17 mouse cellular contexts compared by ENCODE assay signal in the genomic region with DNA sequence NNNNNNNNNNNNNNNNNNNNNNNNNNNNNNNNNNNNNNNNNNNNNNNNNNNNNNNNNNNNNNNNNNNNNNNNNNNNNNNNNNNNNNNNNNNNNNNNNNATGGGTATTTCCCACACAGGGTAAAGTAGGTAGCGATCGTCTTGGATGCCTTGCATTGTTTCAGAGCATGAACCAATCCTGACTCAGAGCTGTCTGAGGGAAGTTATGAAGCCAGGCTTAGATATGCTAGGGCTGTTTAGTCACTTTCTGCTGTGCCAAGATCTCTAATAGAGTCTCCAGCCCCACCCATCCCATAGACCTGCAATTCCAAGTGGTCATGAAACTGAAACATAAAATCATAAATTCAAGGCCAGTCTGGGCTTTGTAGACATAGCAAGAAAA. TPM values are rescaled to one million over a fixed set of nuclear protein-coding genes. Genes with fewer than 3 reads are reported as not detected.
A peak's percentile ranks its signal among the peaks of the same experiment; 100 is the strongest.
DNase-seq lines count a peak whose midpoint lies in the region; ATAC-seq and TF ChIP-seq lines count a peak whose summit lies in the region.
"Had no signal": no experiment of that assay in that cellular context is flagged by ENCODE, and none has a peak within 500 bp of the region (broad histone marks: within the 10 kb centered on the region; RNA-seq: fewer than 3 reads in every experiment).

No protein-coding gene starts in this region.

- no peaks in the 10 kb centered on the region for H3K27me3 ChIP-seq in limb, embryonic 15.5 days
- H3K27me3 ChIP-seq in limb, embryonic 10.5 days (ENCODE audit: low read depth, poor library complexity, severe bottlenecking), result no peaks in the 10 kb centered on the region
- no peaks in the 10 kb centered on the region for H3K27me3 ChIP-seq in small intestine, adult 2 months (ENCODE audit: control insufficient read depth, insufficient read depth, low read length)
- H3K27me3 ChIP-seq: forebrain, embryonic 15.5 days; lung, embryonic 15.5 days had no signal

- no peaks in the 10 kb centered on the region for H3K9me3 ChIP-seq in limb, embryonic 15.5 days
- no peaks in the 10 kb centered on the region for H3K9me3 ChIP-seq in limb, embryonic 10.5 days (replicated peaks)
- H3K9me3 ChIP-seq: forebrain, embryonic 15.5 days; hindbrain, embryonic 10.5 days; lung, embryonic 15.5 days; midbrain, embryonic 10.5 days had no signal

- no peak for ATAC-seq in limb, embryonic 15.5 days (ENCODE audit: insufficient number of reproducible peaks, low FRiP score, low TSS enrichment, low read depth)
- ATAC-seq in megakaryocyte progenitor cell, adult 5-6 weeks (replicated peaks; ENCODE audit: poor library complexity), result no peak
- ATAC-seq: forebrain, embryonic 15.5 days had no signal

- no peak overlapping the region for H3K4me3 ChIP-seq in gastrocnemius, adult 2 months
- no peak overlapping the region for H3K4me3 ChIP-seq in limb, embryonic 15.5 days
- H3K4me3 ChIP-seq in limb, embryonic 10.5 days, result no peak overlapping the region
- H3K4me3 ChIP-seq in small intestine, adult 2 months (ENCODE audit: low read depth, low read length), result no peak overlapping the region
- H3K4me3 ChIP-seq: forebrain, embryonic 15.5 days; hindbrain, embryonic 10.5 days; lung, embryonic 15.5 days; midbrain, embryonic 10.5 days had no signal

- H3K36me3 ChIP-seq in limb, embryonic 15.5 days, result no peaks in the 10 kb centered on the region
- H3K36me3 ChIP-seq in limb, embryonic 10.5 days, result no peaks in the 10 kb centered on the region
- no peaks in the 10 kb centered on the region for H3K36me3 ChIP-seq in small intestine, adult 2 months (ENCODE audit: control insufficient read depth, insufficient read depth, low read length)
- H3K36me3 ChIP-seq: forebrain, embryonic 15.5 days; hindbrain, embryonic 10.5 days; lung, embryonic 15.5 days; midbrain, embryonic 10.5 days had no signal

- H3K27ac ChIP-seq in gastrocnemius, adult 2 months, result peak overlapping the region; percentile 62
- peak overlapping the region; percentile 2; the same call in 1 of the 2 replicates for H3K27ac ChIP-seq in limb, embryonic 15.5 days
- no peak overlapping the region for H3K27ac ChIP-seq in limb, embryonic 10.5 days
- peak overlapping the region; percentile 72 for H3K27ac ChIP-seq in small intestine, adult 2 months (ENCODE audit: insufficient read depth, low read depth, low read length)
- H3K27ac ChIP-seq: forebrain, embryonic 15.5 days; hindbrain, embryonic 10.5 days; lung, embryonic 15.5 days; midbrain, embryonic 10.5 days had no signal

- intact Hi-C loops in gastrocnemius, adult 2 months (cut with DNase I), result no loop called here

- no peak for DNase-seq in gastrocnemius, adult 2 months
- DNase-seq in gastrocnemius, postnatal 4 days (ENCODE audit: low spot score in 2 of 2), result no peak
- DNase-seq in limb, embryonic 10.5 days (ENCODE audit: low spot score), result no peak
- DNase-seq in induced T-regulatory cell, adult 2 months (ENCODE audit: low read depth), result peak; percentile 35
- DNase-seq in adipocyte (ENCODE audit: low spot score), result no peak
- DNase-seq: cerebellum, adult 11-12 months; gastrocnemius, postnatal 14 days; kidney, adult 9 months; right cerebral cortex, adult 18-20 months; thymus, adult 18-20 months had no signal

- no peak overlapping the region for H3K4me2 ChIP-seq in limb, embryonic 15.5 days
- H3K4me2 ChIP-seq: forebrain, embryonic 15.5 days; lung, embryonic 15.5 days had no signal

- no peak for TF ChIP-seq CTCF in gastrocnemius, adult 2 months (IDR thresholded peaks at IDR 0.05)
- TF ChIP-seq CTCF in small intestine, adult 2 months (IDR thresholded peaks at IDR 0.05; ENCODE audit: extremely low read depth, insufficient read length, insufficient replicate concordance, low read depth, low read length), result no peak

- TF ChIP-seq POLR2A in small intestine, adult 2 months (IDR thresholded peaks at IDR 0.05; ENCODE audit: low read depth, low read length), result no peak

- peaks cover 7% of the 10 kb centered on the region for H3K4me1 ChIP-seq in limb, embryonic 15.5 days
- H3K4me1 ChIP-seq in limb, embryonic 10.5 days, result peaks cover 8% of the 10 kb centered on the region; the same call in 1 of the 2 replicates
- peaks cover 12% of the 10 kb centered on the region; the same call in 1 of the 2 replicates for H3K4me1 ChIP-seq in small intestine, adult 2 months (ENCODE audit: control insufficient read depth, insufficient read depth, insufficient read length, low read length)

- H3K9ac ChIP-seq in limb, embryonic 15.5 days, result no peak overlapping the region
- H3K9ac ChIP-seq: forebrain, embryonic 15.5 days; lung, embryonic 15.5 days had no signal

- 77% methylated on average over 2 of the region's 2 CpGs for WGBS in limb, embryonic 15.5 days
- 86% methylated on average over 2 of the region's 2 CpGs for WGBS in limb, embryonic 10.5 days
- 11% methylated on average over 2 of the region's 2 CpGs for WGBS in small intestine, adult 2 months

RNA-seq across cellular contexts. Expression of gene Tecr, which starts 5.1 kb away (rescaled TPM):
- total RNA-seq in gastrocnemius, adult 2 months (2021), result 100 to 1,000 TPM; 416 to 566 TPM
- total RNA-seq in gastrocnemius, postnatal 4 days (2021), result 100 to 1,000 TPM; 276 to 303 TPM
- polyA plus RNA-seq in limb, embryonic 15.5 days (2015; fragmentation: Nextera tagmentation; extraction: Ambion mirVana), result 544 and 583 TPM in 2 replicates
- 684 and 695 TPM in 2 replicates for polyA plus RNA-seq in limb, embryonic 10.5 days (2016; fragmentation: Nextera tagmentation; extraction: Ambion mirVana)
- 184 and 322 TPM in 2 replicates for polyA plus RNA-seq in small intestine, adult 2 months (2012; rRNA removed)
- total RNA-seq in megakaryocyte progenitor cell, adult 5-6 weeks (2015), result 363 and 424 TPM in 2 replicates
- 324 and 345 TPM in 2 replicates for total RNA-seq in megakaryocyte progenitor cell, adult 5-6 weeks (2017)

RNA-seq across cellular contexts. Expression of gene Dnajb1, which starts 5.4 kb away (rescaled TPM):
- total RNA-seq in gastrocnemius, adult 2 months (2021), result 10 to 100 TPM in 1 of 2 experiments, 1 to 10 TPM in 1; 3.6 to 11.8 TPM
- total RNA-seq in gastrocnemius, postnatal 4 days (2021), result 10 to 100 TPM; 17.7 to 20.6 TPM
- 78.5 and 79.1 TPM in 2 replicates for polyA plus RNA-seq in limb, embryonic 15.5 days (2015; fragmentation: Nextera tagmentation; extraction: Ambion mirVana)
- 78.0 and 89.8 TPM in 2 replicates for polyA plus RNA-seq in limb, embryonic 10.5 days (2016; fragmentation: Nextera tagmentation; extraction: Ambion mirVana)
- polyA plus RNA-seq in small intestine, adult 2 months (2012; rRNA removed), result 21.1 and 34.0 TPM in 2 replicates
- 45.5 and 47.6 TPM in 2 replicates for total RNA-seq in megakaryocyte progenitor cell, adult 5-6 weeks (2015)
- total RNA-seq in megakaryocyte progenitor cell, adult 5-6 weeks (2017), result 26.2 and 28.0 TPM in 2 replicates

RNA-seq across cellular contexts. Expression of gene Ndufb7, which starts 36.2 kb away (rescaled TPM):
- 100 to 1,000 TPM; 282 to 397 TPM for total RNA-seq in gastrocnemius, adult 2 months (2021)
- total RNA-seq in gastrocnemius, postnatal 4 days (2021), result 100 to 1,000 TPM; 366 to 378 TPM
- polyA plus RNA-seq in limb, embryonic 15.5 days (2015; fragmentation: Nextera tagmentation; extraction: Ambion mirVana), result 253 and 288 TPM in 2 replicates
- 316 and 317 TPM in 2 replicates for polyA plus RNA-seq in limb, embryonic 10.5 days (2016; fragmentation: Nextera tagmentation; extraction: Ambion mirVana)
- 531 and 683 TPM in 2 replicates for polyA plus RNA-seq in small intestine, adult 2 months (2012; rRNA removed)
- 158 and 163 TPM in 2 replicates for total RNA-seq in megakaryocyte progenitor cell, adult 5-6 weeks (2015)
- 252 and 255 TPM in 2 replicates for total RNA-seq in megakaryocyte progenitor cell, adult 5-6 weeks (2017)

RNA-seq across cellular contexts. Expression of gene Gipc1, which starts 49.8 kb away (rescaled TPM):
- 10 to 100 TPM; 17.8 to 20.3 TPM for total RNA-seq in gastrocnemius, adult 2 months (2021)
- total RNA-seq in gastrocnemius, postnatal 4 days (2021), result 10 to 100 TPM; 42.5 to 51.7 TPM
- polyA plus RNA-seq in limb, embryonic 15.5 days (2015; fragmentation: Nextera tagmentation; extraction: Ambion mirVana), result 182 and 187 TPM in 2 replicates
- polyA plus RNA-seq in limb, embryonic 10.5 days (2016; fragmentation: Nextera tagmentation; extraction: Ambion mirVana), result 185 and 206 TPM in 2 replicates
- polyA plus RNA-seq in small intestine, adult 2 months (2012; rRNA removed), result 23.4 and 35.5 TPM in 2 replicates
- total RNA-seq in megakaryocyte progenitor cell, adult 5-6 weeks (2015), result 14.7 and 19.0 TPM in 2 replicates
- 14.3 and 17.8 TPM in 2 replicates for total RNA-seq in megakaryocyte progenitor cell, adult 5-6 weeks (2017)
